Mouse (Mus musculus): ENCODE results near the gene Eif3l. TPM values are rescaled to one million over a fixed set of nuclear protein-coding genes. Genes with fewer than 3 reads are reported as not detected.

Eif3l gene
- polyA plus RNA-seq, 1 experiment from 2014 or later, result 165 TPM

DNA sequence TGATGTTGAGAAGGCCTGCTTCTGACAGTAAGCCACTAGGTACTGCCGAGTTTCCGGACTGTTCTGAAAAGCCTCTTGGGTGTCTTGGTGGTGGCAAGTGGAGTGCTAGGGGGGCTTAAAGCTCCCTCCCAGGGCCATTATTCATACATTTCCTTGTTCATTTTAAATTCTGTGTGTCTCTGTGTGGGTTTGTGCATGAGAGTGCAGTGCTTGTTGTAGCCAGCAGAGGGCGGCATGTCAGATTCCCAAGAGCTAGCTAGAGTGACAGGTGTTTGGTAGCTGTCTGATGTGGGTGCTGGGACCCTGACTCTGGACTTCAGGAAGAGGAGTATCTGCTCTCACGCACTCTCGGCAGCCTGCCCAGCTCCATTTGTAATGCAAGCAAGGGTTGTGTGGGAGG is 53.2 kb downstream of the Eif3l start:
- Histone ChIP-seq H3K27ac (ENCODE audit: poor library complexity, severe bottlenecking) (no peak overlapping the region), H3K36me3 (peaks cover 98% of the 10 kb centered on the region), H3K9ac (no peak overlapping the region), H3K4me3 (no peak overlapping the region), H3K4me2 (no peak overlapping the region), H3K9me3 (replicated peaks) (peaks cover 10% of the 10 kb centered on the region), H3K4me1 (replicated peaks) (peaks cover 21% of the 10 kb centered on the region), H3K27me3 (replicated peaks) (no peaks in the 10 kb centered on the region)
- no peak for ATAC-seq (ENCODE audit: insufficient number of reproducible peaks, low FRiP score)
- WGBS, result 90% methylated on average over 5 of the region's 5 CpGs

DNA sequence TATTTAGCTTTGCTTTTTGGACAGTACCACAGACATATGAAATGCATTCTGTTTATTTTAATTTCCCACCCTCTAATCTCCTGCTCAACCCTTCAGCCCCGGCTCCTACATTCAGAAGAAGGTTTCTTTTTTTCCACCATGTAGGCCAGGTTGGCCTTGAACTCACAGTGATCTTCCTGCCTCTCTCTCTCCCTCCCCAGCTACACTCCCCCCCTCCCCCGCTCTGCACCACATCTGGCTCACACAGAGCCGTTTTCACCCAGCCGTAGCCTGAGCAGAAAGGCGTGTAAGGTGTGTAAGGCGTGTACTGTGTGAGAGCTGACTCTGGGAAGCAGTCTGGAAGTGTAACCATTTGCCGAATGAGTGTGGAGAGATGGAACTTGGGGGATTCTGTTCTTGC is 54.3 kb downstream of the Eif3l start:
- Histone ChIP-seq H3K27me3 (replicated peaks) (no peaks in the 10 kb centered on the region), H3K4me2 (no peak overlapping the region), H3K36me3 (peaks cover 98% of the 10 kb centered on the region), H3K27ac (ENCODE audit: poor library complexity, severe bottlenecking) (no peak overlapping the region), H3K4me3 (no peak overlapping the region), H3K9me3 (replicated peaks) (peaks cover 10% of the 10 kb centered on the region), H3K9ac (no peak overlapping the region), H3K4me1 (replicated peaks) (peaks cover 11% of the 10 kb centered on the region)
- 74% methylated on average over 7 of the region's 7 CpGs for WGBS
- ATAC-seq (ENCODE audit: insufficient number of reproducible peaks, low FRiP score), result no peak

- H3K4me1 ChIP-seq (replicated peaks), result peaks cover 7% of the 10 kb centered on the region
- H3K27ac ChIP-seq (ENCODE audit: poor library complexity, severe bottlenecking), result no peak overlapping the region
- no peak overlapping the region for H3K4me3 ChIP-seq
- no peaks in the 10 kb centered on the region for H3K27me3 ChIP-seq (replicated peaks)
- H3K4me2 ChIP-seq, result no peak overlapping the region
- H3K36me3 ChIP-seq, result peaks cover 90% of the 10 kb centered on the region
- 77% methylated on average over 10 of the region's 10 CpGs for WGBS
- no peak for ATAC-seq (ENCODE audit: insufficient number of reproducible peaks, low FRiP score)
- peaks cover 10% of the 10 kb centered on the region for H3K9me3 ChIP-seq (replicated peaks)
- no peak overlapping the region for H3K9ac ChIP-seq
These were observed 55.8 kb downstream of the Eif3l start for GRCm38 (mm10) chr15:79130782-79131181.

- Histone ChIP-seq H3K9ac (no peak overlapping the region), H3K27me3 (replicated peaks) (no peaks in the 10 kb centered on the region), H3K36me3 (peaks cover 83% of the 10 kb centered on the region), H3K4me1 (replicated peaks) (peaks cover 7% of the 10 kb centered on the region), H3K4me3 (no peak overlapping the region), H3K9me3 (replicated peaks) (peaks cover 10% of the 10 kb centered on the region), H3K27ac (ENCODE audit: poor library complexity, severe bottlenecking) (no peak overlapping the region), H3K4me2 (no peak overlapping the region)
- 53% methylated on average over 7 of the region's 7 CpGs for WGBS
- no peak for ATAC-seq (ENCODE audit: insufficient number of reproducible peaks, low FRiP score)
These were observed 56.5 kb downstream of the Eif3l start for GRCm38 (mm10) chr15:79131442-79131841.

- H3K9me3 ChIP-seq (replicated peaks), result peaks cover under 1% of the 10 kb centered on the region; the same call in 1 of the 2 replicates
- H3K4me2 ChIP-seq, result no peak overlapping the region
- no peak overlapping the region for H3K27ac ChIP-seq (ENCODE audit: poor library complexity, severe bottlenecking)
- H3K36me3 ChIP-seq, result peaks cover 65% of the 10 kb centered on the region
- no peak overlapping the region for H3K4me3 ChIP-seq
- H3K27me3 ChIP-seq (replicated peaks), result no peaks in the 10 kb centered on the region
- H3K4me1 ChIP-seq (replicated peaks), result peaks cover 7% of the 10 kb centered on the region
- ATAC-seq (ENCODE audit: insufficient number of reproducible peaks, low FRiP score), result no peak
- no peak overlapping the region for H3K9ac ChIP-seq
- 84% methylated on average over 6 of the region's 6 CpGs for WGBS
These were observed 58.2 kb downstream of the Eif3l start for GRCm38 (mm10) chr15:79133191-79133661.

- H3K36me3 ChIP-seq, result peaks cover 53% of the 10 kb centered on the region
These were observed 59.7 kb downstream of the Eif3l start for GRCm38 (mm10) chr15:79134496-79135270.

GRCm38 (mm10) chr15:79135332-79135731 is 60.4 kb downstream of the Eif3l start:
- H3K36me3 ChIP-seq, result peaks cover 46% of the 10 kb centered on the region
- H3K27me3 ChIP-seq (replicated peaks), result no peaks in the 10 kb centered on the region
- H3K4me1 ChIP-seq (replicated peaks), result peaks cover 7% of the 10 kb centered on the region
- ATAC-seq (ENCODE audit: insufficient number of reproducible peaks, low FRiP score), result no peak
- H3K9ac ChIP-seq, result no peak overlapping the region
- 77% methylated on average over 9 of the region's 9 CpGs for WGBS
- H3K9me3 ChIP-seq (replicated peaks), result no peaks in the 10 kb centered on the region
- no peak overlapping the region for H3K4me2 ChIP-seq
- H3K27ac ChIP-seq (ENCODE audit: poor library complexity, severe bottlenecking), result no peak overlapping the region
- no peak overlapping the region for H3K4me3 ChIP-seq

More at GRCm38 (mm10) chr15:79134496-79135270, 59.7 kb downstream of the Eif3l start:
- H3K9me3 ChIP-seq (replicated peaks), result no peaks in the 10 kb centered on the region
- peaks cover 7% of the 10 kb centered on the region for H3K4me1 ChIP-seq (replicated peaks)
- 83% methylated on average over 9 of the region's 9 CpGs for WGBS
- H3K27ac ChIP-seq (ENCODE audit: poor library complexity, severe bottlenecking), result no peak overlapping the region
- H3K9ac ChIP-seq, result no peak overlapping the region
- ATAC-seq (ENCODE audit: insufficient number of reproducible peaks, low FRiP score), result no peak
- H3K4me2 ChIP-seq, result no peak overlapping the region
- no peak overlapping the region for H3K4me3 ChIP-seq
- H3K27me3 ChIP-seq (replicated peaks), result no peaks in the 10 kb centered on the region

DNA sequence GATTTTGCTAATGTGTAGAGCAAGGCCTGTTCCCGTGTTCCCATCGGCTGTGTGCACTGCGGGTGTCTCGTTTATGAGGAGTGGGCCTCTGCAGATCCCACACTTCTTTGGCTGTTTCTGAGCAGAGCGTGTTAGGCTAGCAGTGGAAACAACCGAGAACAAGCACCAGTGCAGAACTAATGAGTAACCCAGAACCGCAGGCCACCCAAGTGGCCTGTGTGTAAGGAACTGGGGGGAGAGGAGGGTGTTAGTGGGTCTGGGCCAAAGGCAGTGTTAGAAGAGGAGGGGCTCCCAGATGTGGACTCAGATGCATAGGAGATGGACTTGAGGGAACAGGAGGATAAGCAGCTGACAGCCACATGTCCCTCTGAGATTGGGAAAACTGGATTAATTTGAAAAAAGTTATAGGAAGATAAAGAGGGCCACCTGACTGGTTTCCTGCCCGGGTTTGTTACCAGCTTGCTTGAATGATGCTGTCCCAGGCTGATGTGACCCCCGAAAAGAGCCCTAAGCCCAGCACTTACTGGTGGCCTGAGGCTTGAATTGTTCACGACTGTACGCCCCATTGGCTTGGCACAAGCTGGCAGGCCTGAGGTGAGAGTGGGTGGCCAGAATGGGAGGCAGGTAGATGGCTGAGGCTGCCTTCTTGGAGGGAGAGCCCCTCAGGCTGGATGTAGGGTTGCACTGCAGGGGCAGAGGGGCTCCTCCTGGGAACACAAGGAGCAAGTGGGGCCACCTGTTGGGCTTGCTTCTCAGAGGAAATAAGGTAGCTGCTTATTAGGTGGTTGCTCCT is 61.0 kb downstream of the Eif3l start:
- peaks cover 40% of the 10 kb centered on the region for H3K36me3 ChIP-seq
- no peaks in the 10 kb centered on the region for H3K9me3 ChIP-seq (replicated peaks)
- no peak overlapping the region for H3K4me2 ChIP-seq
- no peak overlapping the region for H3K4me3 ChIP-seq
- no peak overlapping the region for H3K9ac ChIP-seq
- H3K27ac ChIP-seq (ENCODE audit: poor library complexity, severe bottlenecking), result no peak overlapping the region
- ATAC-seq (ENCODE audit: insufficient number of reproducible peaks, low FRiP score), result no peak
- 71% methylated on average over 11 of the region's 11 CpGs for WGBS
- peaks cover 4% of the 10 kb centered on the region; the same call in 1 of the 2 replicates for H3K4me1 ChIP-seq (replicated peaks)
- H3K27me3 ChIP-seq (replicated peaks), result no peaks in the 10 kb centered on the region

GRCm38 (mm10) chr15:79139640-79140039 is 64.7 kb downstream of the Eif3l start:
- no peaks in the 10 kb centered on the region for H3K27me3 ChIP-seq (replicated peaks)
- no peaks in the 10 kb centered on the region for H3K9me3 ChIP-seq (replicated peaks)
- H3K4me3 ChIP-seq, result no peak overlapping the region
- 60% methylated on average over 10 of the region's 10 CpGs for WGBS
- no peak overlapping the region for H3K4me2 ChIP-seq
- H3K4me1 ChIP-seq (replicated peaks), result peaks cover 16% of the 10 kb centered on the region; the same call in 1 of the 2 replicates
- ATAC-seq (ENCODE audit: insufficient number of reproducible peaks, low FRiP score), result no peak
- H3K36me3 ChIP-seq, result peaks cover 11% of the 10 kb centered on the region
- H3K27ac ChIP-seq (ENCODE audit: poor library complexity, severe bottlenecking), result no peak overlapping the region
- H3K9ac ChIP-seq, result no peak overlapping the region

- Histone ChIP-seq H3K4me1 (replicated peaks) (peaks cover 16% of the 10 kb centered on the region; the same call in 1 of the 2 replicates), H3K4me2 (peak within 1 kb of the TSS; percentile 93), H3K27me3 (replicated peaks) (no peaks in the 10 kb centered on the region), H3K36me3 (peaks cover 21% of the 10 kb centered on the region), H3K9ac (peak within 1 kb of the TSS; percentile 83), H3K9me3 (replicated peaks) (no peaks in the 10 kb centered on the region), H3K4me3 (peak within 1 kb of the TSS; percentile 83), H3K27ac (ENCODE audit: poor library complexity, severe bottlenecking) (0 out of 2 replicates have a peak within 1 kb of the TSS, but pooled peaks have one; percentile 4)
- ATAC-seq (ENCODE audit: insufficient number of reproducible peaks, low FRiP score), result peak; percentile 90
- WGBS, result under 1% methylated on average over 57 of the region's 57 CpGs
These were observed 66.0 kb downstream of the Eif3l start, which contains the start of the genes Polr2f and 1700088E04Rik for GRCm38 (mm10) chr15:79140866-79141565. Gene Polr2f, plus strand, starts transcription at chr15:79141009. Gene 1700088E04Rik, minus strand, starts transcription at chr15:79141253.
